Mouse (Mus musculus) kidney, postnatal 14 days (tissue): ENCODE measurements around the gene 9930022D16Rik.

Source experiments
- DNase-seq: peaks from one replicate; pipeline ENCODE4 v3.0.0; 2022; ENCODE audit warnings: mixed read lengths

Gene 9930022D16Rik

GRCm38 (mm10) chr11:109413617-109414016 is at the start of gene 9930022D16Rik:
9930022D16Rik (plus strand) TSS chr11:109413917.
- DNase-seq: no peak

- DNase-seq: no peak
These were observed 49.4 kb upstream of the 9930022D16Rik start for GRCm38 (mm10) chr11:109364337-109364736.

- DNase-seq: no peak
These were observed 48.8 kb upstream of the 9930022D16Rik start for GRCm38 (mm10) chr11:109364881-109365280.

GRCm38 (mm10) chr11:109365818-109366217 is 47.9 kb upstream of the 9930022D16Rik start:
- no peak for DNase-seq

GRCm38 (mm10) chr11:109366802-109367579 is 46.7 kb upstream of the 9930022D16Rik start:
- DNase-seq: no peak

GRCm38 (mm10) chr11:109369026-109369637 is 44.6 kb upstream of the 9930022D16Rik start:
- DNase-seq: peak; percentile 27

GRCm38 (mm10) chr11:109375412-109375811 is 38.3 kb upstream of the 9930022D16Rik start:
- DNase-seq: no peak

- no peak for DNase-seq
These were observed 37.1 kb upstream of the 9930022D16Rik start for GRCm38 (mm10) chr11:109376484-109377143.

- no peak for DNase-seq
These were observed 36.2 kb upstream of the 9930022D16Rik start for GRCm38 (mm10) chr11:109377477-109377876.

- no peak for DNase-seq
These were observed 35.7 kb upstream of the 9930022D16Rik start for GRCm38 (mm10) chr11:109378051-109378450.

GRCm38 (mm10) chr11:109380662-109381061 is 33.1 kb upstream of the 9930022D16Rik start:
- no peak for DNase-seq

- DNase-seq: no peak
These were observed 28.4 kb upstream of the 9930022D16Rik start for GRCm38 (mm10) chr11:109385296-109385695.

- DNase-seq: peak; percentile 45
These were observed 24.7 kb upstream of the 9930022D16Rik start for GRCm38 (mm10) chr11:109389046-109389445.

- no peak for DNase-seq
These were observed 22.5 kb upstream of the 9930022D16Rik start for GRCm38 (mm10) chr11:109391200-109391599.

- DNase-seq: no peak
These were observed 22.0 kb upstream of the 9930022D16Rik start for GRCm38 (mm10) chr11:109391760-109392159.

- DNase-seq: no peak
These were observed 21.1 kb upstream of the 9930022D16Rik start for GRCm38 (mm10) chr11:109392601-109393000.

- DNase-seq: peak; percentile 57
These were observed 19.0 kb upstream of the 9930022D16Rik start for GRCm38 (mm10) chr11:109394758-109395157.

- DNase-seq: no peak
These were observed 18.4 kb upstream of the 9930022D16Rik start for GRCm38 (mm10) chr11:109395291-109395690.

GRCm38 (mm10) chr11:109406431-109406830 is 7.3 kb upstream of the 9930022D16Rik start:
- DNase-seq: no peak

GRCm38 (mm10) chr11:109410197-109410980 is 3.3 kb upstream of the 9930022D16Rik start:
- DNase-seq: no peak

- no peak for DNase-seq
These were observed 1.1 kb downstream of the 9930022D16Rik start for GRCm38 (mm10) chr11:109414802-109415201.

- DNase-seq: no peak
These were observed 3.1 kb downstream of the 9930022D16Rik start for GRCm38 (mm10) chr11:109416709-109417420.
